Mouse (Mus musculus) layer of hippocampus, postnatal 36 days (tissue): ENCODE data around the gene Gm5269. TPM values are rescaled to one million over a fixed set of nuclear protein-coding genes. Genes with fewer than 3 reads are reported as not detected.

Experiments used
- DNase-seq, 2 experiments: peaks; one replicate each; pipeline ENCODE4 v3.0.0; 2022
- total RNA-seq, 2 experiments: library from RNA; stranded (reverse); gene quantifications; 2 replicates each; pipeline ENCODE4 v1.2.3; 2021

Gm5269 gene
- total RNA-seq: not detected

GRCm38 (mm10) chr1:45890173-45890572 is at the start of gene Gm5269:
Gene Gm5269 (minus strand): TSS chr1:45890273.
- DNase-seq: no peak

DNA sequence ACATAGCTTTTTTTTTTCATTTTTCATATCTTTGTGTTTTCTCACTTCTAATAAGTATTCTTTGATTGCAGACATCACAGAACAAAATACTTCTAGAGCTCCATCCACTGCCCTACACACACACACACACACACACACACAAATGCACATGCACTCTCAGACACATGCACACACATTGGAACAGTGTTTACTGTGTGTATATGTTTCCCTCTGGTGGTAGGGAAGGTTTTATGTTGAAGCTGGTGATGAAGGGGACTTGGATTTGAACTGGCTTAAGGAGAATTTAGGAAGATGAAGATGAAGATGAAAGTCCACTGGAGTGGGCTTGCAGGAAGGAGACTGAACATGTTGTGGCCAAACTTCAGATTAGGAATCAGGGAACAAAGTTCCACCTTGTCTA is 41.1 kb upstream of the Gm5269 start:
- no peak for DNase-seq

DNA sequence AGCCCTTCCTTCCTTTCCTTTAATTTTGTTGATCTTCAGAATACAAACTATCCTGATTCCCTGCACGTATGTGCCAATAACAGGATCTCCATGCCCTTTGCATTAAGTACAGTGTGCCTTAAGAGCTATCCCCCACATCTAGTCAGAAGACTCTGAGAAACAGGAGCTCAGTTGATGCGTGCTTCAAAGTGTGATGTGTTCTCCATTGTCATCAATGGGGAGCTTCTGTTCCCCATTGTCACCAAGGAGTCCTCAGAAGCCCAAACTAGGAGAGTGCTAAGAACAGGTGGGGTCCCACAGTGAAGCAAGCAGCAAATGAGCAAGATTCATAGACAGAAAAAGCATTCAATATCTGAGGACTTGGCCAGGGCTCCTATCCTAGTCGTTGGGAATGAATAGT is 36.8 kb upstream of the Gm5269 start:
- no peak for DNase-seq

DNA sequence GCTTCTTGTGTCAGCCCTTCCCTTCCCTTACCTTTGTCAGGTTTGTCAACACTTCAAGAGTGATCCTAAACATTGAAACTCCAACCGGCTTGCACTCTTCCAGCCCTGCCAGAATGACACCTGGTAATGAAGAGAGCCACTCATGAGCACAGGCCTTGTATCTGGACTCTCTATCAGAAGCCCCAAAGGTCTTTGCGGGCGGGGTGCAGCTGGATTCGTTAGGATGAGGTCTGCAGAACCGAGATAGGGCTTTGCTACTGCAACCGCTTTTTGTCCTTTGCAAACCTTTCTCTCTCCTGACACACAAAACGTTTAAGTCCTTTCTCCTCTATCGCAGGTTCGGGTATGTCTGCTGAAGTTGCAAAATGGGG is 36.3 kb upstream of the Gm5269 start, which contains the start of gene Slc40a1:
TSS of gene Slc40a1 (minus strand) at position 131 of the 371 bp plus-strand sequence.
- no peak for DNase-seq

DNA sequence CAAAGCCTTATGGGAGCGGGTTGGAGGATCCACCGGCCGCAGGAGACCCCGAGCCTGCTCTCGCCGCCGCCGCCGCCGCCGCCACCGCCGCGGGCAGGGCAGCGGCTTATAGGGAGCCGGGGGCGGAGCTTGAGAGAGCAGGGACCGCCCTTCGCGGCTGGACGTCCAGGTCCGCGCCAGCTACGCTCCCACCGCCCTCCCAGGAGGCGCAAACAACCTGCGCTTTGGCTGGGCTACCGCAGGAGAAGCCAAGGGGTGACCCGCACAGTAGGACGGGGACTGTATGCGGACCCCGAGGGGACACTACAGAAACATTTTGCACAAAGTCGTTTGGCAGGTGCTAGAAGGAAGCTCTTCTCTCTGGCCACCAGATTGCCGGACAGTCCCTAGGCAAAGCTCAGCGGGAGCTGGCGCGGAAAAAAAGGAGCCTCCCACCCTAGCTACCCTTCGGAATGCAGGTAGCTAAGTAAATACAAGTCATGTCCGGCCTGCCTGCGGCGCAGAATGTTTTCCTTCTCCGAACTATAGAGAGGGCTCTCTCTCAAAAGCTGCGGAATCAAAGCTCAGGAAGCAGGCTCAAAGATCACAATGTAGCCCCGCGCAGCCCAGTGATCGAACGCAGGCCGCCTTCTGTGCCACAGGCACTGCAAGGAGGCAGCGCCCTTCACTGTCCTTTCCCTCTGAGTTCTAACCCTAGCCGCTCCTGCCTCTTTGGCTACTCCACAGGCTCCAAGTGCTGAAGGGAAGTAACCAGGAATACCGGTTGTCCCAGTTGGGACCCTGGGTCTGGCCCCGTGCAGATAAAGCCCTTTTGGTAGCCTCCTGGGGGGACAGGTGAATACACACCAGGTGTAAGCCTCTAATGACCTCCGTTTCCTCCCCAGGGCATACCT is 35.7 kb upstream of the Gm5269 start:
- DNase-seq: peak; percentile 56 to 59

- DNase-seq: no peak
These were observed 35.0 kb upstream of the Gm5269 start for GRCm38 (mm10) chr1:45925131-45925499.

DNA sequence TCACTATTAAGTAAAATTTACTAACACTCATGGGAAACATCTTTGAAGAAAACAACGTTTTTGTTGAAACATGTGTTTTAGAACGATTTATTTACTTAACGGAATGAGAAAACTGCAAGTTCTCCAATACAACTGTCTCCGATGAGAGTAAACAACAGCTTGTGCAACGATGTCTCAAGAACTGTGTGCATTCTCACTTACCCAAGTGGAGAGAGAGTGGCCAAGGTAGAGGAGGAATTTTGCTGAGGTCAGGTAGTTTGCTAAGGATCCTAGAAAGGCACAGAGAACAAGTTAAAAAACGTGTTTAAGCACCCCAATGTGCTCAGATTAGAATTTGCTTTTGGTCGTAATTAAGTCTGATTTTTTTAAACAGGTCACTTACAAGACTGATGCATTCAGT is 34.4 kb upstream of the Gm5269 start:
- no peak for DNase-seq

- DNase-seq: no peak
These were observed 33.2 kb upstream of the Gm5269 start for GRCm38 (mm10) chr1:45923306-45923705.

DNA sequence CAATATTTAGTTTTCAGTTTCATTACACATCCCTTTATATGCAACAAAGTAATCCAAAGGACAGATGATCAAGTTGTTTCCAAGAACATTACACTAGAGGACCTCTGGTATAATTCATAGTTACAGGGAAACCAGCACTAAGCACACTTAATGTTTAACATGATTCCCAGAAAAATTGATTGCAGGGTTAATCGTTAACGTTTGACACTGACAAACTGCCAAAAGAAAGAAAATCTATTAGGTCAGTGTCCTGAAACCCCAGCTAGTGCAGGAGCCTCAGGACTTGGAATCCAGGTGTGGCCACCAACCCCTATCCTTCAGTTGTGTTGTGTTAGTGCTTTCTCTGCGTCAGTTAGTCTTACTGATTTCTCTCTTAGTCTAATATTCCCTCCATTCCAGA is 30.6 kb upstream of the Gm5269 start:
- DNase-seq: no peak

- DNase-seq: no peak
These were observed 29.7 kb upstream of the Gm5269 start for GRCm38 (mm10) chr1:45919752-45920151.

- DNase-seq: no peak
These were observed 27.2 kb upstream of the Gm5269 start for GRCm38 (mm10) chr1:45917136-45917803.

DNA sequence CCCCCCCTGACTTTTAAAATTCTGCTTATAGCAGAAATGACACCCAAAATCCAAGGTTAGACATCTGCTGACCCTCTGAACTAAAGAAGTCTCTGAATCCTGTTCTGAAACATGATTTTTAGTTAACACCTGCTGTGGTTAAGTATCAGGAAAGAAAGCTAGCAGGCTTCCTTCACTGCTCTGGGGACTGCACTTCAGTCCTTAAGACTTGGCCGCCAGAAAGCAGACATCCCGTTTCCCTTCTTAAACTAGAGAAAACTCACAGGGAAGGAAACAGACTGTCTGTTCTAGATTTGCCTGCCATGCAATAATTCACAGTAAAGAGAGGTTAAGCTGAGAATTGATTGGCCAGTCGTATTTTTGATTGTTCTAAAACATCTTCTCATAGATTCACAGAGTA is 26.1 kb upstream of the Gm5269 start:
- no peak for DNase-seq

- no peak for DNase-seq
These were observed 24.2 kb upstream of the Gm5269 start for GRCm38 (mm10) chr1:45914236-45914635.

- no peak for DNase-seq
These were observed 15.2 kb upstream of the Gm5269 start for GRCm38 (mm10) chr1:45905107-45905821.

- no peak for DNase-seq
These were observed 14.1 kb upstream of the Gm5269 start for GRCm38 (mm10) chr1:45904161-45904560.

DNA sequence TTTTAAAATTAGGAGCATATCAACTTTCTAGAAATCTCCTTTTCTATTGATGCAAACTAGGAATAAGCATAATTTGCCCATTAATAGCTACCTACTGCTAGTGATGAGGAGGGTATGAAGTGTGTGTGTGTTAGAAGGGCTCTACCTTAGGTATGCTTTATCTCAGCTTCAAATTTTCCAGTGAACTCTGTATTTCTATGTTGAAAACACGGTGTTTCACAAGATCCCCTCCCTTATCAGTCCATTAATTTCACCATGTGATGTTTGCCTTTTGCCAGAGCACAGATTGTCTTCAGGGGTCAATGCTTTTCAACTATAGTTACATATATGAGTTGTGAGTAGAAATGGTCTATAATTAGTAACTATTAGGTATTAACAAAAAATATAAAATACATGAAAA is 8.0 kb upstream of the Gm5269 start:
- DNase-seq: no peak

- DNase-seq: no peak
These were observed 4.3 kb upstream of the Gm5269 start for GRCm38 (mm10) chr1:45894168-45894912.

- DNase-seq: no peak
These were observed 1.9 kb upstream of the Gm5269 start for GRCm38 (mm10) chr1:45891986-45892385.

DNA sequence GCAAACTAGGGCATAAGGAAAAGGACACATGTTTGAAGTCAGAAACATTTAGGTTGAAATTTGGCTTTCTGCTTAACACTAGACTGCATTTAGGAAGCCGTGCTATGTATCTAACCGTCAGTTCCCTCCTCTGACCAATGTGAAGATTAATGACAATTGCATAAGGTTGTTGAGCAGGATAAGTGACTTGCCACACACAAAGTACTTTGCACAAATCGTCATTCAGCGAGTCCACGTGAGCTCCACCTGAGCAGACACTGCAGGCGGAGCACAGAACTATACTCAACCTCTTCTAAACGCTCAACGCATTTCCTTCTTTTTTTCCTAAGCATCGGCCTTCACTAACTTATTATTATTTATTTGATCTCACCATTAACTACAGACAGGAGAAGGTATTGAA is 3.3 kb downstream of the Gm5269 start:
- DNase-seq: no peak

- no peak for DNase-seq
These were observed 6.7 kb downstream of the Gm5269 start for GRCm38 (mm10) chr1:45883378-45883777.

DNA sequence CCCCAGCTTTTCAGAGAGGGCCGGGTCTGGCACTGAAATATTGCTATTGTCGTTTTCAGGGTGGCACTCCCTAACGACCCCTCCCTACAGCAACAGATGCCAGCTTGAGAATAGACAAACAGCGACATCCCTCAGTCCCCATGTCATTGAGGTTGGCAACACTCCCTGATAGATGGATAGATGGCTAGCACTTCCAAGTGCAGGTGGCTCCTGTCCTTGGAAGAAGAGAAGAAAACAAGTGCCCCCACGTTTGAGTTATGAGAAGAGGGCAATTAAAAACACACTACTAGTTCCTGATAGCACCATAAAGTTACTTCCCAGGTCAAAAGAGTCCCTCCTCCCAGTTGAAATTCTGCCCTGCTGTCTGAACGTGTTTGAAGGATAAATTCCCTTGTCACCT is 8.0 kb downstream of the Gm5269 start:
- no peak for DNase-seq

DNA sequence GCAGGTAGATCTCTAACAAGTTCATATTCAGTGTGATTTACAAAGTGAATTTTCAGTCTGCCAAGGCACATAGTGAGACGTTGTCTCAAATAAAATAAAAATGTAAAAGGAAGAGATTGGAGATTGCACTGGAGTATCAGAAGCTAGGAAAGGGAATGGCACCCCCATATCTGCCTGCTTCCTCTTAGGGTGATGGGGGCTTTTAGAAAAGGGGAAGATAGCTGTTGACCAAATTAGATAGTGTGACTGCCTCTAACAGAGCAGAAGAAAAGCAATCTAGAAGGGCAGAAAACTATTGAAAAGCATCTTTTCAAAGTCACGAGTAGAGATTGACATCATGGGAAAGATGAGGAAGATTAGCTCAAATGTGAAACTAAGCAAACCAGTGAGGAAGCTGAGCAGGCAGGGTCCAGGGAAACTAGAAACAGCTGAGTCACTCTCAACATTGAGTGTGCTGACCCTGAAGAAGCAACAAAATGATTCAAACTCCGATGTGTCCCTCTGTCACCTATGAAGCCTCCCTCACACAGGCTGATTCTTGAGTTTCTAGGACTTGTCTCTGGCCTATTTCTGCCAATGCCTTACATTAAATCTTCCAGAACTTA is 8.7 kb downstream of the Gm5269 start:
- no peak for DNase-seq
